Mouse (Mus musculus) liver, postnatal 0 days (tissue): ENCODE results near the gene Vmn1r42.

ENCODE experiments used
- CTCF ChIP-seq: sonication (generic); IDR thresholded peaks from 2 replicates; pipeline ENCODE4 v1.5.1; 2016; ENCODE audit warnings: antibody characterized with exemption, low read depth
- EP300 ChIP-seq: IDR thresholded peaks from 2 replicates; pipeline ENCODE4 v1.6.1; 2016; ENCODE audit warnings: antibody characterized with exemption, low read depth, mild to moderate bottlenecking

- no peak for TF ChIP-seq EP300
- TF ChIP-seq CTCF: no peak
Observed at GRCm38 (mm10) chr6:89880867-89881266, 4.7 kb upstream of the Vmn1r42 start.
